Mouse (Mus musculus): Measurements from ENCODE around the gene Zdhhc13.
A peak's percentile ranks its signal among the peaks of the same experiment; 100 is the strongest.

Zdhhc13 gene

DNA sequence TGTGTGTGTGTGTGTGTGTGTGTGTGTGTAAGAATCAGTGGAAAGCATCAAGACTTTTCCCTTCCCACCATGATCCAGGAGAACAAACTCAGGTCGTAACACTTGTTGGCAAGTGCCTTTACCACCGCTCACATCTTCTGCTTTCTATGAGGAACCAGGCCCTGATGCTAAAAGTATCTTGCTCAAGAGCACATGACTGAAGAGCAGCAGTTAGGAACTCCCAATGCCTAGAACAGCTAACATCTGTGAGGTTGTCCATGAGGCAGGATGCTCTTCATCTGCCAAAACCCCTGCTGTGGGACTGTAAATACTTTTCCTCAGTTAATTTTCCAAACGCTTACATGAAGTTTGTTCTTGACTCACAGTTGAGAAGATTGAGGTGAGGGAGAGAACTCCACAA is 455 bp upstream of the Zdhhc13 start:
- no peak for DNase-seq

DNA sequence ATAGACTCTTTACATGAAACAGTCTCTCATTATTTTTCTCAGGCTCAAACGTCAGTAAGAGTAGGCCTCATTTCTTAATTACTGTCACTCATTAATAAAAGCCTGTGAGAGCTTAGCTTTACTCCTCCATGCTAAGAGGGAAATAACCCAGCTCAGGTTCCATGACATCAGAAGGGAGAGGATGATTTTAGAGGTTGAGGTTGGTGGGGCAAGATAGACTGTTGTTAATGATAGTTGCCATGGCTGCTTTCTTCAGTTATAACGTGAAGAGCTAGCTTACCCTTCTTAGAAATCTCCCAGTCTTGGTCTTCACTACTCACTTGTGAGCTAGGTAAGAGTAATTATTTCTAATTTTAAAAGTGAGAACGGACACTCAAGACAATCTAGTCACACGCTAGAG is 1.3 kb downstream of the Zdhhc13 start:
- no peak for DNase-seq

GRCm38 (mm10) chr7:48791412-48791811 is 2.6 kb downstream of the Zdhhc13 start:
- no peak for DNase-seq

DNA sequence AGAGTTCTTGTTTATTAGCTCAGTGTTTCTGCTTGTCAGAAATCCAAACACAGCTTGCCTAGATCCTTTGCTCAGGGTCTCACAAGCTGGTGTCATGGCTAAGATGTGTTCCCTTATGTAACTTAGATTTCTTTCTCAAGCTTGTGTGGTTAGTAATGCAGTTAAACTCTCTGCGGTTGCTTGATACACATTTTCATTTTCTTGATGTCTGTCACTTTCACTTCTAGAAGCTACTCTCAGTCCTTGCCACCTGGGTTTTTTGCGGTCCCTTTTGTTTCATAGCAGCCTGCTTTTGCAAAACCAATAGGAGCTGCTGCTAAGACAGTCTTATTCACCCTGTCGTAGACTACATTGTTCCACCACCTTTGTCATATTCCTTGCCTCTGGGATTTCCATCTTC is 6.3 kb downstream of the Zdhhc13 start:
- peak in 1 of 2 experiments; percentile 28 for DNase-seq

- DNase-seq, result no peak
Observed at GRCm38 (mm10) chr7:48803381-48803780, 14.6 kb downstream of the Zdhhc13 start.

- DNase-seq, result no peak
Observed at GRCm38 (mm10) chr7:48806587-48806986, 17.8 kb downstream of the Zdhhc13 start.

DNA sequence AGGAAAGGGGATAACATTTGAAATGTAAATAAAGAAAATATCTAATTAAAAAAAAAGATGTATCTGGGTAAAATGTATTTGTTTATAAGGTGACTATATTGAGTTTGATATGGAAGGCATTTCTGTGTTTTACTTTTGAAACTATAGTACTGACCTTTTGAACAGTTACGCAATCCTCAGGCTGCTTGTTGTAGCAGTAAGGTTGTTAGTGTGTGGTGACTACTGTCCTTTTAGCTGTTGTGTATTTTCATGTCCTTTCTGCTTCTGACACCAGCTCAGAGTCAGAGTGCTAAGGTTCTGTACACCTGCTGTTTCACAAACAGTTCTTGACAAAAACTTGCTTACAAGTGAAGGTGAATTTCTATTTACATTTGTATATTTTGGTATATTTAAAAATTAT is 21.8 kb downstream of the Zdhhc13 start:
- DNase-seq, result no peak

- DNase-seq, result no peak
Observed at GRCm38 (mm10) chr7:48812358-48812757, 23.6 kb downstream of the Zdhhc13 start.

DNA sequence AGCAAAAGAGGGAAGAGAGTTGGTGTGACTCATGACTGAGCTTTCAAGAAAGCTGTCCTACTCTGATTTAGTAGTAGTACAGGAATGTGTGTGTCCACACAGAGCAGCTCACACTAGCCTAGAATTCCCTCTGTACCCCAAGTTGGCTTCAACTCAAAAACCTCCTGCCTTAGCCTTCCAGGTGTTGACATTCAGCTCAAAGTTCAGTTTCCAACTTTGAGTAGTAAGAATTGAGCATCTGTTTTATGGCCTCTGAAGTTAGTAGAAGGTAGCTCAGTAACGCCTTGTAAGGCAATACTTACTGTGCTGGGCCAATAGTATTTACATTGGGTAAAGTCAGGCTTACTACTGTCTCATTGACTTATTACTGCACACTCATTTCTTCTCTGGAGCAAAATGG is 24.8 kb downstream of the Zdhhc13 start:
- no peak for DNase-seq

DNA sequence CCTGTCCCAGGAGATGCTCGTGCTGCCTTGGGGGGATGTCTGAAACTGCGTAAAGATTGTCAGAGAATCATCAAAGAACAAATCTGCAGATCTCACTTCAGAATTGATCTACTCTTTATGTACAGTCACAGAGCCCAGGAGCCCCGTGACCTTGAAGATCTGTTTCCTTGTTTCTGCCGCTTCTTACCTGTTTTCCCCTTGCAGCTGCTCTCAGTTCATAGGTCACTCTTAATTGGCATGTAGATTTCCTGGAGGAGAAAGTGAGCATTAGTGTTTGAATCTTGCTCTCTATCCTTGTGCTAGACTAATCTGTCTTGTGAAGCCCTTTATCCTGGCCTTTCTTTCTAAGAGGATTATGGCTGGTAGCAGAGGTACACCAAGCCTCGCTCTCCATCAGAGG is 32.9 kb downstream of the Zdhhc13 start:
- no peak for DNase-seq

GRCm38 (mm10) chr7:48823621-48824020 is 34.8 kb downstream of the Zdhhc13 start:
- DNase-seq, result no peak

DNA sequence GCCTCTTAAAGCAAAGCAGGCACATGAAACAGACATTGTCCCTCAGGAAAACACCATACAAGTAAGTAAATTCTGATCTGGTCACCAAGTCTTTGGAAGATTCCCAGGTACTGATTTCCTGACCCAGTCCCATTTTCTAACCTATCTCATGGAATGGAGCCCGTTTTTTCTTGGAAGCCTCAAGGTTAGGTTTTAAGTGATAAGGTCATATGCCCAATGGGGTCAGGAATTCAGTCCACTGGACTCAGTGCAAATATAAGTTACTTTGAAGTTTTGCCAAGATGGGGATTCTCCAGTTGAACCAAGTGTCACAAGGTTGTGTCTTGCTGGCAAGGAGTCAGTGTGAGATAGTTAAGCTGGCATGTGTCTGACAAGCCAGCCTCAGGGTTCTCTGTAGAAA is 35.9 kb downstream of the Zdhhc13 start:
- no peak for DNase-seq

- no peak for DNase-seq
Observed at GRCm38 (mm10) chr7:48825170-48825569, 36.4 kb downstream of the Zdhhc13 start.

DNA sequence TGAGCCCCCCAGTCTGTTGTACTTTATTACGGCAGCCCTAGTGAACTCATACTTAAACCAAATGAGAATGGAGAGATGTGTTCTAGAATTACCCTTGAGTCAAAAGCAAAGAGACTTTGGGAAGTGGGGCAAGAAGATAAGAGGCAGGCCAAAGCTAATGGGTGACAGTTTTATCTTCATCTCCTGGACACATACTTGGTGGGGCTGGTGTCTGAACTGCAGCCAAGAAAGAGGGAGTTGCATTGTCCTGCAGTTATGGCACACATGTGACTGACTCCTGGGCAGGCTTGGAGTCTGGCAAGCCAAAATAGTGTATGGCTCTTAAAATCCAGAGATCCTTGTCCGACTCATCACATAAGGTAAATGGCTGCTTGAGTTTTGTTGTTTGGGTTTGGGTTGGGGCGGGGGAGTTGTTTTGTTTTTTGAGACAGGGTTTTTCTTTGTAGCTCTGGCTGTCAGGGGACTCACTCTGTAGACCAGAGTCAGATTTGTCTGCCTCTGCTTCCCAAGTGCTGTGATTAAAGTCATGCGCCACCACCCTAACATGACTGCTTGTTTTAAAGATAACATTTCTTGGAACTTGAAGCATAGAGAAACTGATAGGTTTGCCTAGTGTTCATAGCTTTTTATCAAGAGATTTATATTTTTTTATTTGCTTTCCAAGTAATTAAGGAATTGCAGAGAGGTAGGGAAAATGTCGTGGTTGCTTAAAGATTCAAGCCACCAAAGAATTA is 40.5 kb downstream of the Zdhhc13 start:
- no peak for DNase-seq

GRCm38 (mm10) chr7:48830395-48830794 is 41.6 kb downstream of the Zdhhc13 start:
- DNase-seq, result no peak

GRCm38 (mm10) chr7:48832735-48833134 is 43.9 kb downstream of the Zdhhc13 start:
- no peak for DNase-seq

DNA sequence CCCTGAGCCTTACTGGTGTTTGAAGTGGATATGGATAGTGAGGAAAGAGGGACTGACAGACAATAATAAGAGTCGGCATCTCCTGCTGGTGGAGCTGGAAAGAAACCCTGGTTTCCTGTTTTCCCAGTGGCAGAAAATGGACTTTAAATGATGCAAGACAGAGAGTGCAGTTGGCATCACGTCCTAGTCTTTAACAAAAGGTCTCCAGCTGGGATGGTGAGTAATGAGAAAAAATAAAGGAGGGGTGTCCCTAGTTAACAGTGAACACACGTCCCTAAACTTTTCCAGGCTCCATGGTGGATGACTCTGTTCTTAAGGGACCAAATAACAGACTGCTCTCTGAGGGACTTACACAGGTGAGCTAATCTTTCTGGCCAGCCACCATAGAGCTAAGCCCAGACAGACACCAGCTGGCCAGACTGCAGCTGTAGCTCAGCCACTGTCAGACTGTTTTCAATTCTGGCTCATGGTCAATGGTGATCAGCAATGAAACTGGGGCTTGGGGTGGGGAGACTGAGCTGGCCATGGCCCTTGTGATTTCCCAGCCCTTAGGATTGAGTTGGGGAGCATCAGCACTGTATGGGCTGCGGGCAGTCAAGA is 45.7 kb downstream of the Zdhhc13 start:
- no peak for DNase-seq

DNA sequence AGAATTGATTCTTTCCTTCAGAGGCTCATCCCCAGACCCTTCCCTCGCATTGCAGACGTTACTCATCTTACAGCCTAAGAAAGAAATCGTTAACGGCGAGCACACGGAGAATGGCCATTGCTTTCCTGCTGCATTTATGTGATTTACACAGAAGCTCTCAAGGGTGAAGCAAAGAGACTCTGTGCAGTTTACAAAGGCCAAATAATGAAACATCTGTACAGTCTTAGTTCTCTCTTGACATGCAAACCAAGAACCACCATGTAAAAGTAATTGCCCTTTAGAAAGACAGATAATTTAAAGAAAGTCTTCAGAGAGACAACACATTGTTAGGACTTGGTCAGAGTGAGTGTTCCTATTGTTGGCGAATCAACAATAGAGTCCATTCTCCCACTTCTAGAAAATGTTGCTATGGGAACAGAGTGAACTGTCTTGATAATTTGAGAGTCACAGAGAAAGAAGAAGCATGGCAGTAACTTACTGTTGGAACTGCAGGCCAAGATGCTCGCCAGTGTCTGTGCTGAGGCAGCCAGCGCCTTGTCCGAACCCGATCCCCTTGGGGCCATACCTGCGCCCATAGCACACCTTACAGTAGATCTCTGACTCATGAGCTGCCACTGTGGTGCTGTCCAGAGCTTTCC is 46.3 kb downstream of the Zdhhc13 start:
- DNase-seq, result no peak

DNA sequence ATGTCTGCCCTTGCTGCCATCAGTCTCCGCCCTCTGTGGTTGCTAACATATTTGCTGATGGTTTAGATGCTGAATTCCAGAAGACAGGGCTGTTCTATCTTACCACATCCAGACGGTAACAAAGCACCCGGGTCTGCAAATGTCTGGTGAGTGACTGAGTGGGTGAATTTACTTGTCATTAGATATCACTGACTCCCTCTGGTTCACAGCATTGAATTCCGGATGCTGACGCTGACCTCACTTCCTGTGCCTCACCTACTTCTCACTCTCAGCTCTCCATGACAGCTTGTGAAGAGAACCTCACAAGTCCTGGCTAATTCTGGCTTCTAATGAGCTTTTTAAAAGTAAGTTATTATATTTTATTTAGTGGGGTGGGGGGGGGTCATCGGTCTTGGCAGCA is 48.1 kb downstream of the Zdhhc13 start:
- DNase-seq, result no peak

DNA sequence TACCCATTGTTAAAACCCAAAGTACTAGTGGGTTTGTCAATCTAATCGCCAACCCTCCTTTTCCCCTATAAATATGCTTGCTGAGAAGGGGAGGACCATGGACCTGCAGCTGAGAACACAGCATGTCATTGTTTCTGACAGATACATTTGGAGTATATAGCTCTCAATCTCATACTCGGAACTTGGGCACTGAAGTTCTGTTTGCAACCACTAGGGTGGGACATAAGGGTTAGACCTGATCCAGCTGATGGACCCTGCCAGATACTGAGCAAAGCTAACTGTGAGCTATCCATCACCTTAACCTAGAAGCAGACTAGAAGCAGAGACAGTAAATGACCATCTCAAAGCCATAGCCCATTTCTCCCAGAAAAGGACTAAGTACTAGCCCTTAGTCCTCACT is 49.6 kb downstream of the Zdhhc13 start:
- DNase-seq, result no peak

- no peak for DNase-seq
Observed at GRCm38 (mm10) chr7:48840545-48840944, 51.7 kb downstream of the Zdhhc13 start.

GRCm38 (mm10) chr7:48841538-48841937 is 52.7 kb downstream of the Zdhhc13 start:
- no peak for DNase-seq

- DNase-seq, result no peak
Observed at GRCm38 (mm10) chr7:48842353-48842752, 53.5 kb downstream of the Zdhhc13 start.

- no peak for DNase-seq
Observed at GRCm38 (mm10) chr7:48843541-48843940, 54.7 kb downstream of the Zdhhc13 start.

All from thymus, postnatal 36 days (tissue).